Mouse (Mus musculus) C2C12 (cell line): ENCODE results near the gene Rabggtb.

ENCODE experiments used
- CEBPB ChIP-seq: IDR thresholded peaks from one replicate; pipeline ENCODE4 v1.6.1; 2011; ENCODE audit warnings: low read depth, mild to moderate bottlenecking, control low read depth, moderate library complexity
- CTCF ChIP-seq: IDR thresholded peaks from one replicate; pipeline ENCODE4 v1.5.1; 2011; ENCODE audit not compliant: control insufficient read depth, insufficient read depth, insufficient read length
- MYOD1 ChIP-seq: IDR thresholded peaks from one replicate; pipeline ENCODE4 v1.6.1; 2011; ENCODE audit warnings: low read depth; ENCODE audit not compliant: control insufficient read depth, insufficient read length
- USF1 ChIP-seq: IDR thresholded peaks from one replicate; pipeline ENCODE4 v1.6.1; 2011; ENCODE audit warnings: low read depth, mild to moderate bottlenecking, control low read depth, moderate library complexity

- TF ChIP-seq MYOD1: no peak
- no peak for TF ChIP-seq CTCF
- no peak for TF ChIP-seq CEBPB
- no peak for TF ChIP-seq USF1
Measured at GRCm38 (mm10) chr3:153902595-153902994, 10.2 kb downstream of the Rabggtb start.
